In genomic region chr5:141994192-141994591, GRCm38 (mm10) we compare ENCODE assay signal across 18 mouse cellular contexts.
"Had no signal": no experiment of that assay in that cellular context is flagged by ENCODE, and none has a peak within 500 bp of the region (broad histone marks: within the 10 kb centered on the region; RNA-seq: fewer than 3 reads in every experiment).

No protein-coding gene starts in this region.

- DNase-seq: gastrocnemius, adult 2 months; gastrocnemius, postnatal 10 days; gastrocnemius, postnatal 25 days; heart, adult 18-20 months; heart, postnatal 10 days; heart, postnatal 4 days; kidney, adult 11 months; kidney, adult 2 months; kidney, adult 9 months; kidney, postnatal 14 days; kidney, postnatal 36 days; layer of hippocampus, adult 9-11 months; layer of hippocampus, postnatal 36 days; left cerebral cortex, postnatal 4 days had no signal

- ATAC-seq: forebrain, embryonic 16.5 days; hindbrain, postnatal 0 days; intestine, embryonic 16.5 days; liver, embryonic 12.5 days had no signal
